Mouse (Mus musculus) MEL (cell line): Measurements from ENCODE around the gene 4930579G24Rik.
A peak's percentile ranks its signal among the peaks of the same experiment; 100 is the strongest.

Experiments used
- CTCF ChIP-seq, 3 experiments: IDR thresholded peaks in 2 of 3; conservative IDR thresholded peaks in 1 of 3; 2 replicates each; pipeline ENCODE4 v1.5.1; 2011 to 2012; ENCODE audit warnings: low read length in 3 of 3, low read depth in 2 of 3, mild to moderate bottlenecking in 2 of 3, improper control_type of control experiment in 1 of 3, inconsistent platforms in 1 of 3, mixed read lengths in 1 of 3, moderate library complexity in 1 of 3; ENCODE audit not compliant: control insufficient read depth in 1 of 3, insufficient read depth in 1 of 3, poor library complexity in 1 of 3, severe bottlenecking in 1 of 3
- MAX ChIP-seq: IDR thresholded peaks from 2 replicates; pipeline ENCODE4 v1.6.1; 2011; ENCODE audit warnings: low read length, improper control_type of control experiment

DNA sequence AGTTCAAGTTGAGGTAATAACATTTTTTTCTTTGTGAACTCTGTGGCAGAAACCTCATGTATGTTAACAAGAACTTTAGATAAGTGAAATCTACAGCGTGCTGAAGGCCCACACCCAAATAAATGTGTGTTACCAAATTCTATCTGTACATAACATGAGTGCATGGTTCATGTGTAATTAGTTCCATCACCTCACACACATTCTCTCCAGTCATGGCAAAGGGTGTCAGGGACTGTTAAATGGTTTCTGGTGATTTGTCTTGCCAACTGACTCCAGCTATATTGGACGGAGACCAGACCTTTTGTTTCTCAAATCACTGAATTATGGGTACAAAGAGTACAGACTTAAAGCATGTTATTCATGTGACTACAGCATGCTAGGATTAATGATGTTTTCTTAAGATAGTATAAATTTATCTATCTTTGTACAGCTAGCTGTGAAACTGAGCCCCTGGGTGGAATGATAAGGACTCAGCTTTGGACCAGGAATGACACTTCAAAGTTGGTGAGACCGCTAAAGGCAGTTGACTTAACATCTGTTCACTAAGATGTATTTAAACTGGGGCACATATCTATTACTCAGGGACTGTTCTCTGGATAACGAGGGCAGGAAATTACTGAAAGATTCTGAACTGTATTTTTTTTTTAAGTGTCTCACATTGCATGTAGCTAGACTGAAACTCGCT, 48.8 kb upstream of the 4930579G24Rik start:
- TF ChIP-seq CTCF (IDR thresholded peaks at IDR 0.05 in 2 of 3, conservative IDR thresholded peaks at IDR 0.05 in 1 of 3; ENCODE audit: control insufficient read depth in 1 of 3, insufficient read depth in 1 of 3, low read depth in 2 of 3, low read length in 3 of 3, poor library complexity in 1 of 3, severe bottlenecking in 1 of 3) (no peak), MAX (peak; percentile 63; the same call in 1 of the 2 replicates)
